Mouse (Mus musculus) left cerebral cortex, postnatal 36 days (tissue): ENCODE results near the gene Slc12a8. TPM values are rescaled to one million over a fixed set of nuclear protein-coding genes. Genes with fewer than 3 reads are reported as not detected.
A peak's percentile ranks its signal among the peaks of the same experiment; 100 is the strongest.
"Not testable (repeated sequence)": the region's sequence is repeated elsewhere in the genome, so short reads cannot be mapped to it uniquely, and the experiment has no call there.

ENCODE experiments used
- DNase-seq, 2 experiments: peaks; one replicate each; pipeline ENCODE4 v3.0.0; 2021 to 2022; ENCODE audit warnings: low spot score in 2 of 2, mixed read lengths in 1 of 2
- intact Hi-C: fragments of 180-260 bp; cut with DNase I; formaldehyde crosslinking; loops from one replicate; pipeline ENCODE4 v1.15.1; 2025
- total RNA-seq, 2 experiments: library from RNA; stranded (reverse); gene quantifications; 2 replicates each; pipeline ENCODE4 v1.2.3; 2021

Gene Slc12a8
- under 1 TPM; 0.69 to 0.91 TPM for total RNA-seq

DNA sequence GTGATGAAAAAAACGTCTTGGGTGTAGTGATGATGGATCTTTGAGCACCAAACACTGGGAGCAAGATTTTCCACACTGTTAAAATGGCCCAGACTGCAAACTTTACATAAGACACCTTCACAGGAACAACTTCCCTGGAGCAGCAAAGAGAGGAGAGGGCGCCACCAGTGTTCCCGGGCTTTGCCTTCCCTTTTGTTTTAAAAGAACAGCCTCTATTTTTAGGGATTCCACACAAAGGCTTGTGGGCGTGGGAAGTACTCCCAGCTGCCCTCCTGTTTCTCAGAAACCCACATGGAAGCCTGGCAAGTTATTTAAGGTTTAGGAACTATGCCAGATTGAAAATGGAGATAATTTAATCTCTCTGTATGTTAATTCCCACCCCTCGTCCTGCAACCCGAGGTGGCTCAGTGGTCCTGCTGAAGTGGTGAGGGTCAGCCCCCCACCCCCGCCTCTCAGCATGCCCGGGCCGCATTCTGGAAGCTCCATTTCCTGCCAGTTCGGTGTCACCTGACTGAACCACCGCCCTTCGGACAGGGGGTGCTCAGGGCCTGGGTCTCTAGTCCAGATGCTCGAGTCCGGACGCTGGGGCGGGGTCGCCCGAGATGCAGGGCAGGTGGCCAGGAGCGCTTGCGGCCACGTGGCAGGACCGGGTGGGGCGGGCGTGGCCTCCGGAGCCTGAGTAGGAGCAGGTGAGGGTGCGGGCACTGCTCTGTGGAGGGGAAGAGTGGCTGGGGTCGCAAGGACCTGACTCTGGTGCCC lies at the start of gene Slc12a8:
Slc12a8 (plus strand) TSS at position 522 of the 759 bp plus-strand sequence.
- intact Hi-C loops: loop anchor here (5.0 kb wide), 1 partner anchor 135 kb away; the partner anchor contains the start of gene Zfp148

DNA sequence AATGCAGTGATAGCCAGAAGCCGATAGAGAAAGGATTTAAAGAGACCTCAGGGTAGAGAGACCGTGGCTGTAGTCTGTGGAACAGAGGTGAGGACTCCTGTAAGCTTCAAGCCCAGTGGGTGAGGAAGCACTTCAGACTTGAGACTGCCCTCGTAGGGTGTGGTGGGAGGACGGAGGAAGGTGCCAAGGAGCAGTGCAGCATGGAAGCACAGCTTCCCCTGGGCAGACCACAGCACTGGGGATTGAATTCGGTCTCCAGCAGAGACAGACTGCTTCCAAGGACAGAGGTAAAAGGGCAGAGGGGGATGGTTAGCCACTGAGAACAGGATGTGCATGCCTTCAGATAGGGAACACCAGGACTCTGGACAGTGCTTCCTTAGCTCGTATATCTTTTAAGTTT lies 49.7 kb upstream of the Slc12a8 start:
- intact Hi-C loops: no loop called here
- no peak for DNase-seq

More for the DNA sequence above, at the start of gene Slc12a8:
- DNase-seq: peak; percentile 46 to 60

DNA sequence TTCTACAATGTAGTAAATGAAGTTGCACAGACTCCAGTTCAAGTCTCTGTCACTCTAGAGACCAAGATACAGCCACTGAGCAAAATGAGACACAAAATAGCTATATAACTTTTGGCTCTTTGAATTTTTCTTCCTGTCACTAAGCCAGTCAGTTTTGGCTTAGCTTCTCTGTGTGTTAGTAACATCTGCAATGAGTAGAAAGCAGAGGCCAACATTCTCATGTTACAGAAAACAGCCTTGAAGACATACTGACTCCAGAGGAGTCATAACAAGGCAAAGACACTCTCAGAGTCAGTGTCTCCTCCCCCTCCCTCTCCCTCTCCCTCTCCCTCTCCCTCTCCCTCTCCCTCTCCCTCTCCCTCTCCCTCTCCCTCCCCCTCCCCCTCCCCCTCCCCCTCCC lies 47.2 kb upstream of the Slc12a8 start:
- no peak for DNase-seq
- intact Hi-C loops: no loop called here

DNA sequence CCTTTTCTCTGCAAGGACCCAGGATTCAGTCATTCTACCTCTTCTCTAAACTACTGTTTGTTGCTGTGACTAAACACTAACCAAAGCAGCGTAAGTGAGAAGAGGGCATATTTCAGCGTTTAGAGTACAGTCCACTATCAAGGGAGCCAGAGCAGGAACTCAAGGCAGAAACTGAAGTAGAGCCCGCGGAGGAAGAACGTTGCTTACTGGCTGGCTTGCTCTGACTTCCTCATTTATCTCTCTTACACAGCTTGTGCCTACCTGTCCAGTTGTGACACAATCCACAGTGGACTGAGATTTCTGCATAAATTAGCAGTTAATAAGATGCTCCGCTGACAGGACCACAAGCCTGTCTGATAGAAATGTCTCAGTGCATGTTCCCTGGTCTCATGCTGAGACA lies 42.7 kb upstream of the Slc12a8 start:
- DNase-seq: no peak
- intact Hi-C loops: no loop called here

DNA sequence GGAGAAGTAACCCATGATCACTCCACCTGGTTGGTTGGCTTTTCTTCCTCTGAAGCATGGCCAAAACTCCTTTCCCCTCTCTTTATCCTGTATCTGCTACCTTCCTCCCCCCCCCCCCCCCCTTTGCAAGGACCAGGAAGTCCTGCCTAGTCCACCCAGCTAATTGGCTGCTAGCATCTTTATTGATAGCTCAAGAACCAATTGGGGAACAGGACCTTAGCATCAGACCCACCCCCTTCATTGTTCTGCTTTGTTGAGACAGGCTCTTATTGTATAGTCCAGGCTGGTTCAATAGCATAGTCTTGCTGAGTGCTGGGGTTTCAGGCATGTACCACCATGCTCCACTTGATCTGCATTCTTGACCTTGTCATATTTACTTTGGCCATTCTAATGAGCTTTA lies 37.2 kb upstream of the Slc12a8 start:
- intact Hi-C loops: no loop called here
- DNase-seq: no peak

DNA sequence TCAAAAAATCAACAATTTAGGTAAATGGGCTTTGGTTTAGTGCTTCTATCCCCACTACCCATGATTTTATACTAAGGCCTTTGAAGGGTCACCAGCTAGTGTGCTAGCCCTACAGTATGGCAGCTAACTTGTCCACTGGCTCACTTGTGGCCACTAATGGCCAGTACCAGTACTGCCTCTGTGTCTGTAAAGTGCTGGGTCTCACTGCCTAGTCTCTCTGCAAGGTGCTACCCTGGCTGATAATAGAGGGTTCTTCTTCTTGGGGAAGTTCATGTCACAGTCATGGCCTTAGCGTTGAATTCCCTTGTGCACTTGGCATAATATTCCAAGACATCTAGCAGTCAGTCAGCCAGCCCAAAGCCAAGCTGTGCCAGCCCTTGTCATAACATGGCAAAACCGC lies 36.0 kb upstream of the Slc12a8 start:
- DNase-seq: no peak
- intact Hi-C loops: no loop called here

DNA sequence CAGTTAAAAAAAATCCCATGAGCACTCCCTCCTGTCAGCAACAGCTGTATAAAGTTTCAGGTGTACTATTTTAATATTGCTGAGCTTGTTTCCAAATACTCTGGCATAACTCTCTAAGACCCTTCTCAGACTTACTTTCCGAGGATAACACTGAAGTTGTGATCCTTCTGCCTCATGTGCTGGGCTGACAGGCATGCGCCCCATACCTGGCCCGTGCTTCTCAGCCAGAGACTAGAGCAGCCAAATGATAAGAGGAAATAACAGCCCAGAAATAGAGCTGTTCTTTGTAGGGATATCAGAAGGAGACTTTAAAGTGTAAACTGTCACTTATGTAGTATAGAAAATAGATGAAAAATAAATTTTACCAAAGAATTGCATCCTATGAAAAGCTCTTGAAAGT lies 34.8 kb upstream of the Slc12a8 start:
- DNase-seq: no peak
- intact Hi-C loops: no loop called here

DNA sequence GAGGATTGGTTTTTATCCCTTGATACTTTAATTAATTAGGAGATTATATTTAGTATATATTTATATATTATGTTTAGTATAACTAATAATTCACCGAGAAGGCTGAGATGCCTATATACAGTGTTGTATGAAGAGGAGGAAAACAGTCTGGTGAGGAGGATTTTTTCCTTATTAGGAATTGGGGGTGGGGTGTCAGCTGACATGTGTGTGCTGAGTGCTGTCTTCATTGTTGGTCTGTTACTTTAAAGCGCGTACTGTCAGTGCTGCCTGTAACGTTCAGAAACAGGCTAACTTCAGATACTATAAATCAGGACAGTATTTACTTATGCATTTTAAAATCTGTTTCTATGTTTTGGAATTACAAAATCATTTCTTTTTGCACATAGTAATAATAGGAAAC lies 29.4 kb upstream of the Slc12a8 start:
- DNase-seq: no peak
- intact Hi-C loops: no loop called here

DNA sequence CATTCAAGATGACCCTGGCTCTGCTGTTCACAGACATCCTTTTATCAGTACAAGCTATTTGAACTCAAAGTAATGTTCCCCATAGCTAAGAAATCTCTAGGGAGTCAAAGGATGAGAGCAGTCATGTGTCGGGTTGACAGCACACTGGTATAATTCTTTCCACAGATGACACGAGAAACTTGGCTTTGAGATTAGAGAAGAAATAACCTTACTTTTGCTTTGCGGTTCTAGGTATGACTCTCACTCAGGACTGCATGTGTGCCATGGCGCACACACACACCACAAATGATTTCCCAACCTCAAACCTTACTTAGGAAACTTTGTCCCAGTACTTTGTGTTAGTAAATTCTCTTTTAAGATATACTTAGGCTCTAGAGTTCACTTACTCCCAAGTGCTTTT lies 22.8 kb upstream of the Slc12a8 start:
- intact Hi-C loops: no loop called here
- DNase-seq: no peak

DNA sequence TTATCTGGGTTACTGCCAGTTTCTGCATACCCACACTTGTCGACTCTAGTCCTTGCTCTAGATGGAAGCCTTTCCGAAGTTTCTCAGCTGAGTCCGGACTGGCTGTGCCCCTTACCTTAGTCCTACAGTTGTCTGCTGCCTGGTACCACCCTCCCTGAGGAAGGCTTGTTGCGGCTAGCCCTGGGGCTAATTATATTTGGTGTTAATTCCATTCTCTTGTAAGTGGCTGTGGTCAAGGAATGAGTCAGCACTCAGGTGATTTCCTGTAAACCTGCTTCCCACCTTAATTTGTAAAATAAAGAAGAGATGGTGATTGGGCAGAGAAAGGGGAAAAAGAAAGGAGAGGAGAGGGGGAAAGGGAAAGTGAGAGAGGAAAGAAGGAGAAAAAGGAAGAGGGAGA lies 9.0 kb upstream of the Slc12a8 start:
- intact Hi-C loops: no loop called here
- DNase-seq: no peak

DNA sequence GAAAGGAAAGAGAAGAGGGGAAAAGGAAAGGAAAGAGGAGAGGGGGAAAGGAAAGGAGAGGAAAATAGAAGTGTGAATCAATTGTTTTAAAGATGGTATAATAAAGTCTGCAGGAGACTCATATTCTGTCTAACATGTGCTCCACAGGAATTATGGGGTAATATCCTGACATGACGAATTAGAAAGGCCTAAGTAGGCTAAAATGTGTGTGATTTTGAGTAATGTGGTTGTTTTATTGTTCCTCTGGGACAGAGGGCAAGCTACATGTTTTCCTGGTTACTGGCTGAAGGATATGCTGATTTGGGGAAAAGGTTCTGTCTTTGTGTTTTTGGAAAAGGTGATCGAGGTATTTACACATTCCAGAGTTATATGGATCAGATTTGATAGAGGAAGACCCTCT lies 7.9 kb upstream of the Slc12a8 start:
- intact Hi-C loops, DNase-seq: not testable (repeated sequence)

DNA sequence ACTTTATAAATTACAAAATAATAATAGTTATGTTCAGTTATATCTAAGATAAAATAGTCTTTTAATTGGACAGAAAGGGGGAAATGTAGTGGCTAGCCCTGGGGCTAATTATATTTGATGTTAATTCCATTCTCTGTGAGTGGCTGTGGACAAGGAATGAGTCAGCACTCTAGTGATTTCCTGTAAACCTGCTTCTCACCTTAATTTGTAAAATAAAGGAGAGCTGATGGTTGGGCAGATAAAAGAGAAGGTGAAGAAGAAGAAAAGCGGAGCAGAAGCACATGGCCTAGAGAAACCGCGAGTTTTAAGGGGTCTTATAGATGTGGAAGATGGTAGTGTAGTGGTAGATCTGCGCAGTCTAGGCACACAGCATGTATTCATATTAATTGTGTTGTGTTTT lies 6.3 kb upstream of the Slc12a8 start:
- intact Hi-C loops, DNase-seq: not testable (repeated sequence)

DNA sequence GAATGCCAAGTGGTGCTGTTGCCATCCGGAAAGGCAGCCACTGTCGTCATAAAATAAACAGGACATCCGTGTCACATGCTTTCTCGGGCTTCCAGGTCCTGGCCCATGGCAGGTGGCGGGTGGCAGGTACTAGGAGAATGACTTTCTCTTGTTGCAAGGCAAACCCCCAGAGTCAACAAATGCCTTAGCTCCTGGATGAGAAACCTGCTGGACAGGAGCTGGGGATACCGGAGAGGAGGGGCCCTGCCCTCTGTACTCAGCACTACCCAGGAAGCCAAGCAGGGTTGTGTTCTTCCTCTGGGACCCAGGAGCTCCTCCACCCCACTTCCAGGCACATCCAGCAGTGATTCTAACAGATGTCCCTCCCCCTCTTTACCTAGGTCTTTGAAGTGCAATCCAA lies 4.6 kb upstream of the Slc12a8 start:
- DNase-seq: no peak
- intact Hi-C loops: no loop called here

DNA sequence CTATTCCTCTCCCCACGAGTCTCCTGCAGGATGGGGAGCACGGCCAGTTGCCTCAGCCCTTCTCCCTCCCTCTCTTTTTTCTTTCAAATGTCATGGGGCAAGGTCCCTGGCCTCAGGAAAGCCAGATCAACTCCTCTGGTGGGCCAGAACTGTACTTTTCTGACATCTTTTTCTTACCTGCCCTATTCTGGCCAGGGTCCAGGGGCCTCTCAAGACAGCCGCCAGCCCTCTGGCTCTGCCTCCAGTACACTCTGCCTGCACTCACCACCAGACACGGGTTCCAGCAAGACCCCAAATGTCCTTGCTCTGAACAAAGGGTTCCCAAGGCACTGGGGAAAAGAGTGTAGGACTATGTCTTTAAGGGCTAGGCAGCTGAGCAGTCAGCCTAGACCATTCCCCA lies 499 bp downstream of the Slc12a8 start:
- no peak for DNase-seq
- intact Hi-C loops: loop anchor here (5.0 kb wide), 1 partner anchor 135 kb away; the partner anchor contains the start of gene Zfp148

DNA sequence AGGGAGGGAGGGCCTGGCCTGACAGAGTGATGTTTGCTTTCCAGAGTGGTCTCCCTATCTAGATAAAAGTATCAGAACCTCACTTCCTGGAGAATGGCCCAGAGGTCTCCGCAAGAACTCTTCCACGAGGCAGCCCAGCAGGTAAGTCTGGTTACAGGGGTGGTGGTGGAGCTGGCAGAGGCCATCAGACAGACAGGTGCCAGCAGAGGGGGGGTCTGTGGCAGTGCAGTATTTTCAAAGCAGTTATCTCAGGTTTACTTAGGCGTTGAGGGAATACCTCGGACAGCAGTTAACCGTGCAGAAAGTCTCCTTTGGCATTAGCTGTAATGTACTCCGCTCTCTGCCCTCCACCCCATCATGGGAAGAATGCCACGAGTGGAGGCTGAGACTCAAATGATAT lies 1.1 kb downstream of the Slc12a8 start:
- DNase-seq: no peak
- intact Hi-C loops: loop anchor here (5.0 kb wide), 1 partner anchor 136 kb away; the partner anchor contains the start of gene Zfp148

DNA sequence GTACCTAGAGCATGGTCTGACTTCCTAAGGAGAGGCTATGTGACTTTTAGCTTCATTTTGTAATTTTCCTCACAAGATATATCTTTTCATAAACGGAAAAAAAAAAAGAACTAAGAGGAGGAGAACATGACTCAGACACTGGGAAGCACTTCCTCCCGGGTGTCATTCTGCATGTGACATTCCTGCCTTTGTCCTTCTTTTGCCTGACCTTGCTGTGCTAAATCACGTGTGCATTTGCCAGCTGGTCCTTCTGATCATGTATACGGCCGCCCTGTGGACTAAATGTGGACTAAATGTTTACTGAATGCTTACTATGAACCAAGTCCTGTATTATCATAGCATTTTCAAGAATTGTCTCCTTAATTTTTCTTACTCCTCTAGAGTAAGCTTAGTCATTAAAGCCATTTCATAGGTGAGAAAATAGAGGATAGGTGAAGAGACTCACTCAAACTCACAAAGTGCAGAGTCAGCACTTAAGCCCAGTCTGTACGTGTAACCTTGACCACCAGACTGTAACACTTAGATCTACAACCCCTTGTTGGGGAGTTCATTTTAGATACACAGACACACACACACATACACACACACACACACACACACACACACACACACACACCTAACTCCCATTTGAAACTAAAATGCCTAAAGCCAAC lies 2.9 kb downstream of the Slc12a8 start:
- DNase-seq: no peak
- intact Hi-C loops: loop anchor here (5.0 kb wide), 1 partner anchor 138 kb away; the partner anchor contains the start of gene Zfp148

DNA sequence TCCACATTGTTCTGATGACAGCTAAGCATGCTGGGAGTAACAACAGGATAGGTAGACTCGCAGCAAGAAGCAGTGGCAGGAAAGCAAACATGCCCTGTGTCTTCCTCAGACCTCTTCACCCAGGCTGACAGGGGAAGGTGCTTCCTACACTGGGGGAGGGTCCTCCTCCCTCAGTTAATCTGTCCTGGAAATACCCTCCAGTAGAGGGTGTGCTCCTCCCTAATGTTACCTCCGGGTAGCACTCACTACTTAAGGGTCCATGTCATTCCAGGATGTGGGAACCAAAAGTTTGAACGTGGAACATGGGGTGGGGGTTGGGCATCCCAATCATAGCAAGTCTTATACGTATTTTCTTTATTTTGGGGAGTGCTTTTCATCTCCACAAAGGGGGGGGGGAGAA lies 5.4 kb downstream of the Slc12a8 start:
- intact Hi-C loops: no loop called here
- DNase-seq: no peak

DNA sequence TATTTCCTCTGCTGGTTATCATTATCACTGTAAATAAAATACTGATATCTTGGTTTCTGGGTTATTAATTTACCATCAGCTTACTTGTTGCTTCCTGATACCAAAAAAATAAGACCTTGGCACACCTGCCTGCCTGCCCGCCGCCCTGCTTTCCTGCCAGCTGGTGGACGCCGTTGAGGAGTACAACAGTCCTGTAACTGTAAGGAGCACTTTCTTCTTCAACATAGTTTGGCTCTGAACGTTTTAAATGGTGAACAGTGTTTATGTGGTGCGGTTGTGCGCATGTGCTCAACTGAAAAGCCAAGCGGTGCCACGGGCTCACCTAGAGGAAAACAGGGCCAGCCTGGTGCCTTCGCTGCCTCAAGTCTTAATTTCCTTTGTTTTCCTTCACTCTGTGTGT lies 6.4 kb downstream of the Slc12a8 start:
- intact Hi-C loops: no loop called here
- DNase-seq: no peak

DNA sequence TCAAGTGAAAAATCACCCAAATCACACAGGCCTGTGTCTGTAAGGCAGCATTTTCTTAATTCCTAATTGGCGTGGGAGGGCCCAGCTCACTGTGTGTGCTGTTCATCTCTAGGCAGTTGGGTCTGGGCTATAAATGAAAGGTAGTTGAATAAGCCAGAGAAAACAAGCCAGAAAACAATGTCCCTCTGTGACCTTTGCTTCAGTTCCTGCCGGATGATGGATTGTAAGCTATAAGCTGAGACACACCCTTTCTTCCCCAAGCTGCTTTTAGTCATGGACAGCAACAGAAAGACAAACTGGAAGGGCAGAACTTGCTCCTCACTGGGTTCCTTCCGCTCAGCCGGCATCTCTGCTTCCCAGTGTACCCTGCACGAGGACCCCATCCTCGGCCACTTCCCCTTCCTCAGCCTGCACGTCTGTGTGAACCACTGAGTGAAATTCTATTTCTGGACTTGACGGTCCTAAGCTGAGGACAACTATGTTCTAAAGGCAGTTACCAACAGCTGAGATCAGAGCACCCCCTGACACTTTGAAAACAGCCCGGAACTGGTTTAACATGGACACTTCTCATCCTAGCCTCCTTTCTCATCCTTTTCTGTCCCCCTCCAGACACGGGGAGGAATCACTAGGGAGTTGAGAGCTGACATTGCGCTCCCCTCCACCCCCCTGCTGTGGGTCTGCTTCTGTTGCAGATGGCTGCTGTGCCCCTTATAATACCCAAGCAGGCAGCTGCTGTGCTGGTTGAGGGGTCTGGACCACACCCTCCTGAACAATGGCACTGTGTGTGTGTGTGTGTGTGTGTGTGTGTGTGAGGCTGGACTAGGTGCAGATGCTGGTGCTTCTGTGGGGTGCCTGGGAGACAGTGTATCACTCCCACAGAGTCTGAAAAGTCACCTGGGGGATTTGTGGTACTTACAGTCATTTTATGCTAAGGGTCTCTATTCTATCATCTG lies 12.7 kb downstream of the Slc12a8 start:
- intact Hi-C loops: no loop called here
- no peak for DNase-seq

DNA sequence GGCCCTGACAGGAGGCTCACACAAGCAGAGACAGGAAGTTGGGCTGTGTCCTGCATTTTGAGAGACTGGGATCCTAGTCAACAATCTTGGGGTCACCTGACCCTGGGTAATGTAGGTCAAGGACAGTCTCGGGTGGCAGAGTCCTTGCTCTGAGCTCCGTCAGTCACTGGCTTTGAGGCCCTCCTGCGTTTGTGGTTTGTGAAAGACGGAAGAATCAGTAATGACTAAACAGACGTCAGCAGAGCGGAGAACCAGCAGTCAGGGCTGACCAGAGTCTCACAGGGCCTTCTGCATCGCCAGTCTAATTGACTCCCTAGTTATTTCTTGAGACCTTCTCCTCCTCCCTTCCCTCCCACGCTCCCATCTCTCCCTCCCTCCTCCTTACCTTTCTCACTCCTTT lies 14.1 kb downstream of the Slc12a8 start:
- intact Hi-C loops: no loop called here
- no peak for DNase-seq
